Mouse (Mus musculus) heart, postnatal 0 days (tissue): ENCODE results near the gene 9330182L06Rik. TPM values are rescaled to one million over a fixed set of nuclear protein-coding genes. Genes with fewer than 3 reads are reported as not detected.

Experiments
- ATAC-seq: fragments of 200-750 bp; cut with Nextera tagmentation; 2 replicates; pipeline ENCODE4 v1.8.0; 2017; ENCODE audit warnings: low read depth, moderate number of reproducible peaks, moderate library complexity; ENCODE audit not compliant: insufficient read depth
- DNase-seq: peaks from one replicate; pipeline ENCODE4 v3.0.0-alpha.2; 2016; ENCODE audit warnings: low spot score
- H3K27ac ChIP-seq: fragments of 300-500 bp; sonication (generic); 2 replicates; pipeline ENCODE4 v1.5.1; 2014; ENCODE audit warnings: low read depth, mild to moderate bottlenecking
- H3K27me3 ChIP-seq: fragments of 300-500 bp; sonication (generic); 2 replicates; pipeline ENCODE4 v1.6.1; 2014; ENCODE audit warnings: low read length, mixed read lengths; ENCODE audit not compliant: control insufficient read depth, insufficient read depth
- H3K36me3 ChIP-seq: fragments of 300-500 bp; sonication (generic); replicated peaks from 2 replicates; pipeline ENCODE4 v1.6.1; 2014; ENCODE audit warnings: low read length, mixed read lengths; ENCODE audit not compliant: control insufficient read depth, insufficient read depth
- H3K4me1 ChIP-seq: fragments of 300-500 bp; sonication (generic); 2 replicates; pipeline ENCODE4 v1.6.1; 2014; ENCODE audit warnings: antibody characterized with exemption; ENCODE audit not compliant: control insufficient read depth, insufficient read depth
- H3K4me2 ChIP-seq: fragments of 300-500 bp; sonication (generic); 2 replicates; pipeline ENCODE4 v1.6.1; 2014; ENCODE audit warnings: low read depth, mild to moderate bottlenecking, low read length, moderate library complexity
- H3K4me3 ChIP-seq: fragments of 300-500 bp; sonication (generic); 2 replicates; pipeline ENCODE4 v1.5.1; 2014; ENCODE audit warnings: low read depth, low read length
- H3K9ac ChIP-seq: fragments of 300-500 bp; sonication (generic); replicated peaks from 2 replicates; pipeline ENCODE4 v1.6.1; 2014; ENCODE audit warnings: low read depth, low read length, mixed read lengths
- H3K9me3 ChIP-seq: fragments of 300-500 bp; sonication (generic); replicated peaks from 2 replicates; pipeline ENCODE4 v1.6.1; 2016; ENCODE audit warnings: low read length; ENCODE audit not compliant: control insufficient read depth
- CTCF ChIP-seq: IDR thresholded peaks from 2 replicates; pipeline ENCODE4 v1.5.1; 2016; ENCODE audit warnings: antibody characterized with exemption, control low read depth, low read depth
- EP300 ChIP-seq: IDR thresholded peaks from 2 replicates; pipeline ENCODE4 v1.6.1; 2016; ENCODE audit warnings: antibody characterized with exemption, low read depth
- WGBS: fragments of 180-500 bp; shearing (Covaris S2); extraction: QIAGEN DNeasy Blood & Tissue Kit; methylation state at CpG from one replicate; pipeline ENCODE4 v1.1.7; 2014; 5-methylcytosine and 5-hydroxymethylcytosine counted together
- polyA plus RNA-seq: library from polyadenylated mRNA; unstranded; fragments of >200 nt; fragmentation: Nextera tagmentation; extraction: Ambion mirVana; gene quantifications from 2 replicates; pipeline ENCODE4 v1.2.1, GENCODE M21; 2015
- total RNA-seq: library from RNA; depleted of rRNA; stranded (reverse); fragments of >200 nt; gene quantifications from 2 replicates; pipeline ENCODE4 v1.2.3, GENCODE M21; 2014; ENCODE audit warnings: low replicate concordance

9330182L06Rik gene
- total and polyA plus RNA-seq, 2 experiments from 2014 or later = 0.40 to 1.2 TPM

DNA sequence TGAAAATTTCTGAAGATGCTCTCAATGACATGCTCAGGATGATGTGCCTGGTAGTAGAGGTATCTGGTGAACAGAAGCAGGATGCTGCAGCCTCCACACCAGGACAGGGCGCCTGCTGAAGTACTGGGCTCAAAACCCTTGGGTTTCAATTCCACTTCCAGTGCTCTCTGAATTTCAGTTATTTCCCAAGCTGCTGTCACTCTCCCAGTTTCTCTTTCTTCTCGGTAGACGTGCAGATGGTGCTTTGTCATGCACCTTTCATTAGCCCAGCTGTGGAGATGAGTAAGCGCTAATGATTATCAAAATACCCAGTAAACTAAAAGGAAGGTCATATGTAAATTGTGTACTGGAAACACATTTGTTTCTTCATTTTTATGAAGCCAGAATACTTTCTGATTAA is 80.6 kb downstream of the 9330182L06Rik start:
- H3K9me3 ChIP-seq = no peaks in the 10 kb centered on the region
- H3K27me3 ChIP-seq = no peaks in the 10 kb centered on the region
- no peaks in the 10 kb centered on the region for H3K4me1 ChIP-seq
- WGBS = 78% methylated on average over 4 of the region's 4 CpGs
- no peak overlapping the region for H3K27ac ChIP-seq
- DNase-seq (no peak), ATAC-seq (no peak)
- TF ChIP-seq CTCF (no peak), EP300 (no peak)
- H3K4me2 ChIP-seq = no peak overlapping the region
- H3K4me3 ChIP-seq = no peak overlapping the region
- no peaks in the 10 kb centered on the region for H3K36me3 ChIP-seq
- no peak overlapping the region for H3K9ac ChIP-seq

DNA sequence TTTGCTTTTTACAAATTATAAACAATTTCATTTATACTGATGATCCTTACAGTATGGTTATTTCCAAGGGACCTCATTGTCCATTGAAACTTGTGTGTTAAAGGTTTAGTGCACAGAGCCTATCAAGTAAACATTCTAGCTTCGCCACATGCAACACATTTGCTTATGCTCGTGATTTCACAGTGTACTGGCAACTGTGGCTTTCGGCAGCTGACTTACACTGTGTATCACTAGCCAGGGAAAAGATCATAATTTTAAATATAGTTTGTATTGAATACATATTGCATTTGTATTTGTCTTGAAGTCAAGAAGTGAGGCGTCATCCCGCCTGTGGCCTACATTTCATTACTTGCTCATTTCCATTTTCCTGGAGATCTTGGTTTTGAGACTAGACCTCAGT is 86.2 kb downstream of the 9330182L06Rik start:
- Histone ChIP-seq H3K9me3 (no peaks in the 10 kb centered on the region), H3K27ac (no peak overlapping the region), H3K27me3 (no peaks in the 10 kb centered on the region), H3K4me3 (no peak overlapping the region), H3K36me3 (no peaks in the 10 kb centered on the region), H3K4me1 (no peaks in the 10 kb centered on the region), H3K4me2 (no peak overlapping the region), H3K9ac (no peak overlapping the region)
- ATAC-seq = no peak
- TF ChIP-seq EP300 (no peak), CTCF (no peak)
- 77% methylated on average over 5 of the region's 5 CpGs for WGBS
- DNase-seq = no peak

- Histone ChIP-seq H3K36me3 (no peaks in the 10 kb centered on the region), H3K27ac (no peak overlapping the region), H3K27me3 (no peaks in the 10 kb centered on the region), H3K4me1 (no peaks in the 10 kb centered on the region), H3K9me3 (no peaks in the 10 kb centered on the region), H3K4me3 (no peak overlapping the region), H3K4me2 (no peak overlapping the region), H3K9ac (no peak overlapping the region)
- no peak for DNase-seq
- WGBS = 35% methylated on average over 1 of the region's 1 CpGs
- ATAC-seq = no peak
- TF ChIP-seq CTCF (no peak), EP300 (no peak)
Observed at GRCm38 (mm10) chr5:9352646-9353045, 86.7 kb downstream of the 9330182L06Rik start.

DNA sequence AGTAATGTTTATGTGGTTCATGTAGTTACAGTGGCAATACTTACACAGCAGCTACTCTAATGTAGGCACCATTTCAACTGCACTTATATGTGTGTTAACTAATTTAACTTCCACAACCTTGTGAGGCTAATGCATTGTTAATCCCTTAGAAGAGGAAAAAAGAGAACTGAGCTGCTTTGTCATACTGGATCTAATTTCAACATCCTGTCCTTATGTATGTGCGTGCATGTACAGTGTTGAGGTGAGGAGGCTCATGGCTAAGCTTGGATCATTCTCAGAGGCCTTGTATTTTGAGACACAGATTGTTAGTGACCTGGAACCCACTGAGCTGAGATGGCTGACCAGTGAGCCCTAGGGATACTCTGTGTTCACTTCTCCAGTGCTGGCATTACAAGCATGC is 88.3 kb downstream of the 9330182L06Rik start:
- Histone ChIP-seq H3K36me3 (no peaks in the 10 kb centered on the region), H3K27me3 (no peaks in the 10 kb centered on the region), H3K9ac (no peak overlapping the region), H3K4me2 (no peak overlapping the region), H3K27ac (no peak overlapping the region), H3K4me1 (no peaks in the 10 kb centered on the region), H3K9me3 (no peaks in the 10 kb centered on the region), H3K4me3 (no peak overlapping the region)
- DNase-seq = no peak
- WGBS = 92% methylated on average over 1 of the region's 1 CpGs
- TF ChIP-seq CTCF (no peak), EP300 (no peak)
- no peak for ATAC-seq

DNA sequence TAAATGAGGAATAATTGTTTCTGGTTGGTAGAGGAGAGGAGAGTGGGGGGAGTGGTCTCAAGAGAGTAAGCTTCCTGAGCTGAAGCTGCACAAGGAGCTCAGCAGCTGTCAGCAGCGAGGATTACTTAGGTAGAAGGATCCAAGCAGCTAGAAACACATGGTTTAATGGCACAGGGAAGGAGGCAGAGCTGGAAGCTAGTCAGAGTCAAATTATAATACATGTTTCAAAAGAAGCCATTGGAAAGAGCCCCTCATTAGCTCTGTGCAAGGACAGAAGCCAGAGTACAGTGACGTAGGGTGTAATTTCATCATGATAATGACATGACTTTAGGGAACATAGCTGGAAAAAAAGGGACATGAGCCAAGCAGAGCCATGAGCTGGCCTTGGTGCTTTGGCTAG is 92.2 kb downstream of the 9330182L06Rik start:
- DNase-seq (no peak), ATAC-seq (no peak)
- Histone ChIP-seq H3K4me2 (no peak overlapping the region), H3K27ac (no peak overlapping the region), H3K9ac (no peak overlapping the region), H3K27me3 (no peaks in the 10 kb centered on the region), H3K4me3 (no peak overlapping the region), H3K4me1 (no peaks in the 10 kb centered on the region), H3K9me3 (no peaks in the 10 kb centered on the region), H3K36me3 (no peaks in the 10 kb centered on the region)
- TF ChIP-seq EP300 = no peak
- no peak for TF ChIP-seq CTCF
- 37% methylated on average over 2 of the region's 2 CpGs for WGBS

GRCm38 (mm10) chr5:9361982-9362661 is 96.2 kb downstream of the 9330182L06Rik start:
- no peak overlapping the region for H3K4me2 ChIP-seq
- H3K9me3 ChIP-seq = no peaks in the 10 kb centered on the region
- no peak overlapping the region for H3K27ac ChIP-seq
- no peak for DNase-seq
- no peak for ATAC-seq
- H3K4me1 ChIP-seq = no peaks in the 10 kb centered on the region
- 71% methylated on average over 7 of the region's 7 CpGs for WGBS
- no peak overlapping the region for H3K4me3 ChIP-seq
- no peak for TF ChIP-seq CTCF
- no peak for TF ChIP-seq EP300
- no peaks in the 10 kb centered on the region for H3K27me3 ChIP-seq
- no peak overlapping the region for H3K9ac ChIP-seq
- H3K36me3 ChIP-seq = no peaks in the 10 kb centered on the region
